Mouse (Mus musculus): Measurements from ENCODE around the gene Ppie.
A peak's percentile ranks its signal among the peaks of the same experiment; 100 is the strongest.
"Not testable (repeated sequence)": the region's sequence is repeated elsewhere in the genome, so short reads cannot be mapped to it uniquely, and the experiment has no call there.

Gene Ppie

GRCm38 (mm10) chr4:123139513-123140154 is at the start of gene Ppie:
Ppie (minus strand) TSS chr4:123139951.
- peak; percentile 92 for DNase-seq (ENCODE audit: low spot score)

GRCm38 (mm10) chr4:123184816-123185215 is 45.1 kb upstream of the Ppie start:
- DNase-seq (ENCODE audit: low spot score), result no peak

GRCm38 (mm10) chr4:123183239-123184056 is 43.7 kb upstream of the Ppie start:
- peak; percentile 88 for DNase-seq (ENCODE audit: low spot score)

- peak; percentile 57 for DNase-seq (ENCODE audit: low spot score)
Observed at GRCm38 (mm10) chr4:123182328-123183238, 42.8 kb upstream of the Ppie start, which contains the start of gene Hpcal4. Hpcal4 (plus strand) TSS chr4:123183227.

- no peak for DNase-seq (ENCODE audit: low spot score)
Observed at GRCm38 (mm10) chr4:123171811-123172210, 32.1 kb upstream of the Ppie start.

GRCm38 (mm10) chr4:123164157-123164556 is 24.4 kb upstream of the Ppie start:
- DNase-seq (ENCODE audit: low spot score), result no peak

GRCm38 (mm10) chr4:123162305-123162917 is 22.7 kb upstream of the Ppie start:
- DNase-seq (ENCODE audit: low spot score), result no peak

- DNase-seq (ENCODE audit: low spot score), result not testable (repeated sequence)
Observed at GRCm38 (mm10) chr4:123161251-123161650, 21.5 kb upstream of the Ppie start.

- DNase-seq (ENCODE audit: low spot score), result no peak
Observed at GRCm38 (mm10) chr4:123160571-123160970, 20.8 kb upstream of the Ppie start.

- DNase-seq (ENCODE audit: low spot score), result no peak
Observed at GRCm38 (mm10) chr4:123155840-123156239, 16.1 kb upstream of the Ppie start.

GRCm38 (mm10) chr4:123155427-123155826 is 15.7 kb upstream of the Ppie start:
- no peak for DNase-seq (ENCODE audit: low spot score)

GRCm38 (mm10) chr4:123155004-123155403 is 15.3 kb upstream of the Ppie start:
- DNase-seq (ENCODE audit: low spot score), result peak; percentile 11

- DNase-seq (ENCODE audit: low spot score), result no peak
Observed at GRCm38 (mm10) chr4:123152976-123153375, 13.2 kb upstream of the Ppie start.

GRCm38 (mm10) chr4:123152003-123152402 is 12.3 kb upstream of the Ppie start:
- no peak for DNase-seq (ENCODE audit: low spot score)

- DNase-seq (ENCODE audit: low spot score), result no peak
Observed at GRCm38 (mm10) chr4:123147446-123148150, 7.8 kb upstream of the Ppie start.

GRCm38 (mm10) chr4:123137551-123137950 is 2.2 kb downstream of the Ppie start:
- DNase-seq (ENCODE audit: low spot score), result no peak

GRCm38 (mm10) chr4:123127051-123127450 is 12.7 kb downstream of the Ppie start:
- no peak for DNase-seq (ENCODE audit: low spot score)

- no peak for DNase-seq (ENCODE audit: low spot score)
Observed at GRCm38 (mm10) chr4:123126626-123127025, 13.1 kb downstream of the Ppie start.

- DNase-seq (ENCODE audit: low spot score), result no peak
Observed at GRCm38 (mm10) chr4:123121286-123121685, 18.5 kb downstream of the Ppie start.

GRCm38 (mm10) chr4:123116640-123117039 is 23.1 kb downstream of the Ppie start:
- not testable (repeated sequence) for DNase-seq (ENCODE audit: low spot score)

- no peak for DNase-seq (ENCODE audit: low spot score)
Observed at GRCm38 (mm10) chr4:123116011-123116410, 23.7 kb downstream of the Ppie start, which contains the start of gene Oxct2b. Oxct2b (plus strand) TSS chr4:123116266.
